Mouse (Mus musculus) forebrain, embryonic 13.5 days (tissue): ENCODE data around the gene Sox30. TPM values are rescaled to one million over a fixed set of nuclear protein-coding genes. Genes with fewer than 3 reads are reported as not detected.
"Not testable (repeated sequence)": the region's sequence is repeated elsewhere in the genome, so short reads cannot be mapped to it uniquely, and the experiment has no call there.

Experiments used
- ATAC-seq: fragments of 200-750 bp; cut with Nextera tagmentation; 2 replicates; pipeline ENCODE4 v1.8.0; 2017
- H3K27ac ChIP-seq: fragments of 300-500 bp; sonication (generic); 2 replicates; pipeline ENCODE4 v1.5.1; 2015; ENCODE audit warnings: inconsistent platforms, mild to moderate bottlenecking, moderate library complexity
- H3K27me3 ChIP-seq: fragments of 300-500 bp; sonication (generic); 2 replicates; pipeline ENCODE4 v1.6.1; 2015; ENCODE audit warnings: mild to moderate bottlenecking, inconsistent platforms
- H3K36me3 ChIP-seq: fragments of 300-500 bp; sonication (generic); 2 replicates; pipeline ENCODE4 v1.6.1; 2015; ENCODE audit warnings: mild to moderate bottlenecking, inconsistent platforms; ENCODE audit not compliant: poor library complexity, severe bottlenecking
- H3K4me1 ChIP-seq: fragments of 300-500 bp; sonication (generic); 2 replicates; pipeline ENCODE4 v1.6.1; 2015; ENCODE audit warnings: inconsistent platforms
- H3K4me2 ChIP-seq: fragments of 300-500 bp; sonication (generic); 2 replicates; pipeline ENCODE4 v1.6.1; 2015; ENCODE audit warnings: inconsistent platforms, mild to moderate bottlenecking, moderate library complexity
- H3K4me3 ChIP-seq: fragments of 300-500 bp; sonication (generic); 2 replicates; pipeline ENCODE4 v1.5.1; 2015; ENCODE audit warnings: mild to moderate bottlenecking, inconsistent platforms
- H3K9ac ChIP-seq: fragments of 300-500 bp; sonication (generic); 2 replicates; pipeline ENCODE4 v1.6.1; 2015; ENCODE audit warnings: mild to moderate bottlenecking, inconsistent platforms
- H3K9me3 ChIP-seq: fragments of 300-500 bp; sonication (generic); replicated peaks from 2 replicates; pipeline ENCODE4 v1.6.1; 2016; ENCODE audit warnings: inconsistent platforms
- WGBS: fragments of 180-500 bp; shearing (Covaris S2); methylation state at CpG from one replicate; pipeline ENCODE4 v1.1.7; 2015; 5-methylcytosine and 5-hydroxymethylcytosine counted together
- polyA plus RNA-seq: library from polyadenylated mRNA; unstranded; fragments of >200 nt; fragmentation: Nextera tagmentation; extraction: Ambion mirVana; gene quantifications from 2 replicates; pipeline ENCODE4 v1.2.1, GENCODE M21; 2015

Gene Sox30
- polyA plus RNA-seq, 1 experiment from 2014 or later = not detected

- no peaks in the 10 kb centered on the region for H3K27me3 ChIP-seq
Measured at GRCm38 (mm10) chr11:46044781-46045180, 64.7 kb downstream of the Sox30 start.

GRCm38 (mm10) chr11:46047264-46047663 lies 67.2 kb downstream of the Sox30 start:
- 96% methylated on average over 3 of the region's 3 CpGs for WGBS
- no peak for ATAC-seq
- H3K4me3 ChIP-seq = no peak overlapping the region
- H3K9ac ChIP-seq = no peak overlapping the region
- H3K27me3 ChIP-seq = no peaks in the 10 kb centered on the region
- H3K4me2 ChIP-seq = no peak overlapping the region
- no peaks in the 10 kb centered on the region for H3K9me3 ChIP-seq
- H3K36me3 ChIP-seq = no peaks in the 10 kb centered on the region
- H3K4me1 ChIP-seq = no peaks in the 10 kb centered on the region
- no peak overlapping the region for H3K27ac ChIP-seq

More at GRCm38 (mm10) chr11:46044781-46045180, 64.7 kb downstream of the Sox30 start:
- WGBS = 89% methylated on average over 5 of the region's 5 CpGs
- no peaks in the 10 kb centered on the region for H3K36me3 ChIP-seq
- no peaks in the 10 kb centered on the region for H3K9me3 ChIP-seq
- no peak for ATAC-seq
- no peak overlapping the region for H3K4me2 ChIP-seq
- no peak overlapping the region for H3K4me3 ChIP-seq
- H3K9ac ChIP-seq = no peak overlapping the region
- H3K27ac ChIP-seq = no peak overlapping the region
- no peaks in the 10 kb centered on the region for H3K4me1 ChIP-seq

- 30% methylated on average over 19 of the region's 19 CpGs for WGBS
- H3K27ac ChIP-seq, H3K36me3 ChIP-seq, H3K9ac ChIP-seq, H3K4me3 ChIP-seq, H3K27me3 ChIP-seq, H3K4me2 ChIP-seq, H3K4me1 ChIP-seq, ATAC-seq, H3K9me3 ChIP-seq: not testable (repeated sequence)
Measured at GRCm38 (mm10) chr11:46052105-46052659, 72.1 kb downstream of the Sox30 start, which contains the start of gene Gm12166. Gene Gm12166, minus strand, starts transcription at chr11:46052321.

GRCm38 (mm10) chr11:46053457-46053856 lies 73.3 kb downstream of the Sox30 start:
- peaks cover 10% of the 10 kb centered on the region for H3K4me1 ChIP-seq
- not testable (repeated sequence) for H3K9ac ChIP-seq, H3K36me3 ChIP-seq, H3K4me3 ChIP-seq, H3K4me2 ChIP-seq, ATAC-seq, H3K9me3 ChIP-seq, H3K27ac ChIP-seq, H3K27me3 ChIP-seq
- WGBS = 92% methylated on average over 3 of the region's 3 CpGs

- no peak for ATAC-seq
- WGBS = 51% methylated on average over 5 of the region's 5 CpGs
- H3K9me3 ChIP-seq = no peaks in the 10 kb centered on the region
- H3K27me3 ChIP-seq = 0 out of 2 replicates have a peak, but pooled peaks cover 3% of the 10 kb centered on the region
- H3K4me3 ChIP-seq = no peak overlapping the region
- H3K36me3 ChIP-seq = no peaks in the 10 kb centered on the region
- no peak overlapping the region for H3K4me2 ChIP-seq
- no peak overlapping the region for H3K27ac ChIP-seq
- no peak overlapping the region for H3K9ac ChIP-seq
- H3K4me1 ChIP-seq = peaks cover 10% of the 10 kb centered on the region
Measured at GRCm38 (mm10) chr11:46054311-46054710, 74.2 kb downstream of the Sox30 start.

GRCm38 (mm10) chr11:46054911-46055895 lies 75.1 kb downstream of the Sox30 start:
- peak overlapping the region; percentile 70 for H3K4me2 ChIP-seq
- peak; percentile 60 for ATAC-seq
- peaks cover 10% of the 10 kb centered on the region for H3K4me1 ChIP-seq
- H3K36me3 ChIP-seq = no peaks in the 10 kb centered on the region
- H3K9ac ChIP-seq = peak overlapping the region; percentile 89
- H3K4me3 ChIP-seq = peak overlapping the region; percentile 68
- no peaks in the 10 kb centered on the region for H3K9me3 ChIP-seq
- 26% methylated on average over 13 of the region's 13 CpGs for WGBS
- H3K27ac ChIP-seq = peak overlapping the region; percentile 82
- 0 out of 2 replicates have a peak, but pooled peaks cover 3% of the 10 kb centered on the region for H3K27me3 ChIP-seq

GRCm38 (mm10) chr11:46055896-46056769 lies 76.0 kb downstream of the Sox30 start, which contains the start of gene Adam19:
Gene Adam19, plus strand, starts transcription at chr11:46055992.
- under 1% methylated on average over 50 of the region's 51 CpGs for WGBS
- peak; percentile 92 for ATAC-seq
- Histone ChIP-seq H3K4me2 (peak within 1 kb of the TSS; percentile 70), H3K27ac (peak within 1 kb of the TSS; percentile 82), H3K9me3 (no peaks in the 10 kb centered on the region), H3K4me3 (peak within 1 kb of the TSS; percentile 68), H3K4me1 (peaks cover 10% of the 10 kb centered on the region), H3K9ac (peak within 1 kb of the TSS; percentile 89), H3K36me3 (0 out of 2 replicates have a peak, but pooled peaks cover 5% of the 10 kb centered on the region), H3K27me3 (0 out of 2 replicates have a peak, but pooled peaks cover 3% of the 10 kb centered on the region)

- H3K9ac ChIP-seq = peak overlapping the region; percentile 89
- peak overlapping the region; percentile 82; the same call in 1 of the 2 replicates for H3K27ac ChIP-seq
- 0 out of 2 replicates have a peak, but pooled peaks cover 5% of the 10 kb centered on the region for H3K36me3 ChIP-seq
- H3K27me3 ChIP-seq = 0 out of 2 replicates have a peak, but pooled peaks cover 3% of the 10 kb centered on the region
- H3K4me2 ChIP-seq = peak overlapping the region; percentile 70
- H3K9me3 ChIP-seq = no peaks in the 10 kb centered on the region
- H3K4me1 ChIP-seq = peaks cover 10% of the 10 kb centered on the region
- peak; percentile 12; the same call in 1 of the 2 replicates for ATAC-seq
- peak overlapping the region; percentile 68 for H3K4me3 ChIP-seq
- 3% methylated on average over 25 of the region's 25 CpGs for WGBS
Measured at GRCm38 (mm10) chr11:46056770-46057411, 76.8 kb downstream of the Sox30 start.

GRCm38 (mm10) chr11:46058011-46058410 lies 77.9 kb downstream of the Sox30 start:
- Histone ChIP-seq H3K9ac (no peak overlapping the region), H3K4me2 (peak overlapping the region; percentile 70; the same call in 1 of the 2 replicates), H3K4me3 (no peak overlapping the region; the same call in 1 of the 2 replicates), H3K36me3 (0 out of 2 replicates have a peak, but pooled peaks cover 5% of the 10 kb centered on the region), H3K27ac (no peak overlapping the region), H3K27me3 (0 out of 2 replicates have a peak, but pooled peaks cover 3% of the 10 kb centered on the region), H3K4me1 (peaks cover 10% of the 10 kb centered on the region), H3K9me3 (no peaks in the 10 kb centered on the region)
- no peak for ATAC-seq
- 58% methylated on average over 9 of the region's 9 CpGs for WGBS

- 0 out of 2 replicates have a peak, but pooled peaks cover 3% of the 10 kb centered on the region for H3K27me3 ChIP-seq
- 93% methylated on average over 4 of the region's 4 CpGs for WGBS
- H3K9me3 ChIP-seq = no peaks in the 10 kb centered on the region
- no peak overlapping the region for H3K4me3 ChIP-seq
- H3K36me3 ChIP-seq = 0 out of 2 replicates have a peak, but pooled peaks cover 5% of the 10 kb centered on the region
- no peak overlapping the region for H3K27ac ChIP-seq
- H3K4me2 ChIP-seq = no peak overlapping the region
- peaks cover 10% of the 10 kb centered on the region for H3K4me1 ChIP-seq
- no peak for ATAC-seq
- no peak overlapping the region for H3K9ac ChIP-seq
Measured at GRCm38 (mm10) chr11:46058916-46059315, 78.8 kb downstream of the Sox30 start.
